Mouse (Mus musculus): ENCODE results near the gene Ifnl3.
"Not testable (repeated sequence)": the region's sequence is repeated elsewhere in the genome, so short reads cannot be mapped to it uniquely, and the experiment has no call there.

Gene Ifnl3

GRCm38 (mm10) chr7:28522536-28522935, at the start of gene Ifnl3:
Gene Ifnl3 (plus strand): TSS chr7:28522836.
- in situ Hi-C loops (cut with MboI; ENCODE audit: low pct_unique_long_range_greater_than_20kb in 1 of 2, low sequenced_read_pairs in 2 of 2, unreplicated experiment in 1 of 2), result not testable (repeated sequence)

GRCm38 (mm10) chr7:28476191-28476590, 46.4 kb upstream of the Ifnl3 start:
- in situ Hi-C loops (cut with MboI; ENCODE audit: low pct_unique_long_range_greater_than_20kb in 1 of 2, low sequenced_read_pairs in 2 of 2, unreplicated experiment in 1 of 2), result no loop called here

DNA sequence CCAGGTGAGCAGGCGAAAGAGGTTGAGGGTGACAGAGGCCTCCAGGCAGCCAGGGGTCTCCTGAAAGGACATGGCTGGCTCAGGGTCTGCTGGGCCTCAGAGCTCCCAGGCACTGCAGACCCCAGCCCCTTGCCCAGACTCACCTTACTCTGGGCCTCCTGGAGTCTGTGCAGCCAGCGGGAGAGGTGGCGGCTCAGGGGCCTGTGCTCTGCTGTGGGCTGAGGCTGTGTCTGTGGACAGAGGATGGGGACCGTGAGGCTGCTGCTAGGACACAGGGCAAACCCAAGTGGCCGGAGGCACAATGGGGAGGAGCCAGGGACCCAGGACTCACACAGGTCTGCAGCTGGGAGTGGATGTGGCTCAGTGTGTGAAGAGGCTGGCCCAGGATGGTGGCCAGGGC, 45.3 kb upstream of the Ifnl3 start:
- in situ Hi-C loops (cut with MboI; ENCODE audit: low pct_unique_long_range_greater_than_20kb in 1 of 2, low sequenced_read_pairs in 2 of 2, unreplicated experiment in 1 of 2), result no loop called here

DNA sequence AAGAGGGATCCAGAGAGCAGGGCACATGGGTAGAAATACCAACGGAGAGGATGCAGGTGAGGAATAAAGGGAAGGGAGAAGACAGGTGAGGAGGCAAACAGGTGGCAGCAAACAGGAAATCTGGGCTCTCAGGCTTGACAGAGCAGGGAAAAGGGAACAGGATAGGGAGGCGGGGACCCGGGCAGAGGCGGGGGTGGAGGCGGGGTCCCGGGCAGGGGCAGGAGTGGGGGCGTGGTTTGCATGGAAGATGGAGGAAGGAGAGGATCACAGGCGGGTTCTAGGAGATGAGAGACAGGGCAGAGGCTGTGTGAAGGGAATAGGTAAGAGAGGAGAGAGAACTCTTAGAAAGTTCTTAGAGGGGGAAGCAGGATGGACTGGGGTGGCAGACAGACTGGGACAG, 43.8 kb upstream of the Ifnl3 start:
- in situ Hi-C loops (cut with MboI; ENCODE audit: low pct_unique_long_range_greater_than_20kb in 1 of 2, low sequenced_read_pairs in 2 of 2, unreplicated experiment in 1 of 2), result no loop called here

DNA sequence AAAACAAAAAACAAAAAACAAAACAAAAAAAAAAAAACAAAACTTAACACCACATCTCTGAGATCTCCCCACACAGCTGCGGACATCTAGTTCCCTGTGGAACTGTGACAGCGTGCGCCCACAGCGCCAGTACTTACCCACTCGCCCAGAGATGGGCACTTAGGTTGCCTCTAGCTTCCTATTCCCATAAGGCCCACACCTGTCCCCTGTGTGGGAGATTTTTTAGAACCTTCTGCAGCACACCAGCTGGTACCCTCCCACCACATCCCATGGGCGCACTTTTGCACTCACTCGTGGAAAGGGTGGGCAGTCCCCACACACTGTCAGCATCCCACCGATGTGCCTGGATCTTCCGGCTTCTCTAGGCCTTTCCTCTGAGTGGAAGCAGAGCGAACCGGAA, 39.8 kb upstream of the Ifnl3 start:
- in situ Hi-C loops (cut with MboI; ENCODE audit: low pct_unique_long_range_greater_than_20kb in 1 of 2, low sequenced_read_pairs in 2 of 2, unreplicated experiment in 1 of 2), result no loop called here

DNA sequence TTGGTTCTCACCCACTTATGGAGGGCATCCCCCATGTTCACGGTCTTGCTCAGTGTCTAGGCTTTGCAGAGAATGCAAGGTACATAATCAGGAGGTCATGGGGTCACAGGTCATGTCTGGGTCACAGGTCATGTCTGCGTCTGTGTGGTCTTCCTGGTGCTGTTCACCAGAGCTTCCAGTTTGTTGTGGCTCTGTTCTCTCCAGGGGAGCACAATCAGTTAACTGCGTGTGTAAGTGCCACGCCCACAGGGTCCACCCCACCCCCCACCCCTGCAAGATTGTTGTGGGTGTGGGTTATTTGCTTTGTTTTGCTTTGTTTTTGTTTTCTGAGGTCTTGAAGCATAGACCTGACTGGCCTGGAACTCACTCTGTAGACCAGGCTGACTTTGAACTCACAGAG, 38.4 kb upstream of the Ifnl3 start:
- in situ Hi-C loops (cut with MboI; ENCODE audit: low pct_unique_long_range_greater_than_20kb in 1 of 2, low sequenced_read_pairs in 2 of 2, unreplicated experiment in 1 of 2), result no loop called here

GRCm38 (mm10) chr7:28488030-28488491, 34.6 kb upstream of the Ifnl3 start:
- in situ Hi-C loops (cut with MboI; ENCODE audit: low pct_unique_long_range_greater_than_20kb in 1 of 2, low sequenced_read_pairs in 2 of 2, unreplicated experiment in 1 of 2), result loop anchor here in 1 of 2 experiments (5.0 kb wide), 1 partner anchor 104 kb away; no protein-coding TSS in a partner anchor

GRCm38 (mm10) chr7:28490410-28490809, 32.2 kb upstream of the Ifnl3 start:
- in situ Hi-C loops (cut with MboI; ENCODE audit: low pct_unique_long_range_greater_than_20kb in 1 of 2, low sequenced_read_pairs in 2 of 2, unreplicated experiment in 1 of 2), result loop anchor here in 1 of 2 experiments (5.0 kb wide), 1 partner anchor 48 kb away; no protein-coding TSS in a partner anchor

DNA sequence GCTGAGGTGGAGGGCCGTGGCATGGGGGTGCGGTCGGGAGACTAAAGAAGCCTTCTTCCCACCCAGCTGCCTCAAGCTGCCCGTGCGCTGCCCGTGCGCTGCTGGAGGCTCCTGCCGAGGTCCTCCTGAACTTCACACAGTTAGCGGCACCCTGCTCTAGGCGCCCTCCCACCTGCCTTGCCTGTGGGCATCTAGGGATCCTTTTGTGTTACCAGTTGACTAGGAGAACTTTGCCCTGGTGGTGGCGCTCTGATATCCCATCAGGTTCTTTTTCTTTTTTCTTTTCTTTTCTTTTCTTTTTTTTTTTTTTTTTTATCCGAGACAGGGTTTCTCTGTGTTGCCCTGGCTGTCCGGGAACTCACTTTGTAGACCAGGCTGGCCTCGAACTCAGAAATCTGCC, 31.7 kb upstream of the Ifnl3 start:
- in situ Hi-C loops (cut with MboI; ENCODE audit: low pct_unique_long_range_greater_than_20kb in 1 of 2, low sequenced_read_pairs in 2 of 2, unreplicated experiment in 1 of 2), result loop anchor here in 1 of 2 experiments (5.0 kb wide), 1 partner anchor 49 kb away; no protein-coding TSS in a partner anchor

DNA sequence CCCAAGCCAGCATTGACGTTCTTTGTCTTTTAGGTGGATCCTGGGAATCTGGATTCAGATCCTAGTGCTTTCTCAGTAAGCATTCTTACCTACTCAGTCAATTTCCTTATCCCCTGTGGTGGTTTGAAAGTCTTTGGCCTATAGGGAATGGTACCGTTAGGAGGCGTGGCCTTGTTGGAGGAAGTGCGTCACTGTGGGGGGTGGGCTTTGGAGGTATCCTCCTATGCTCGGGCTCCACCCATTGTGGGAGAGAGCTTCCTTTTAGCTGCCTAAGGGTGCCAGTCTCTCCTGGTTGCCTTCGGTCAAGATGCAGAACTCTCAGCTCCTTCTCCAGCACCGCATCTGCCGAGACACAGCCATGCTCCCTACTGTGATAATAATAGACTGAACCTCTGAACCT, 30.3 kb upstream of the Ifnl3 start:
- in situ Hi-C loops (cut with MboI; ENCODE audit: low pct_unique_long_range_greater_than_20kb in 1 of 2, low sequenced_read_pairs in 2 of 2, unreplicated experiment in 1 of 2), result loop anchor here in 1 of 2 experiments (5.0 kb wide), 1 partner anchor 50 kb away; no protein-coding TSS in a partner anchor

DNA sequence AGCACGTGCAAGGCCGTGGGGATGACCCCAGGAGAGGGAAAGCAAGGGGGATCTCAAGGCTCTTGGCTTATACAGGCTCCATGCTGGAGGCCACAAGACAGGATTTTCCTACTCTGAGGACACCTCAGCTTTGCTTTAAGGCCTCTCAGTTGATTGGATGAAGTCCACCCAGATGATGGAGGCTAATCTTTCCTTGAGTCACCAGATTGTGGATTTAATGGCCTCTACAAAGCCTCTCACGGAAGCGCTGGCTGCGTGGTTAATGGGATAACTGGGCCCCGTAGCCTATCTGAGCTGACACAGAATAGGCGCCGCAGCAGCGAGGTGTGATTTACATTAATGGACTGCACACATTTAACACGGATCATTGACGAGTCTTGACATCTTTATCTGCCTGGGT, 27.2 kb upstream of the Ifnl3 start:
- in situ Hi-C loops (cut with MboI; ENCODE audit: low pct_unique_long_range_greater_than_20kb in 1 of 2, low sequenced_read_pairs in 2 of 2, unreplicated experiment in 1 of 2), result no loop called here

DNA sequence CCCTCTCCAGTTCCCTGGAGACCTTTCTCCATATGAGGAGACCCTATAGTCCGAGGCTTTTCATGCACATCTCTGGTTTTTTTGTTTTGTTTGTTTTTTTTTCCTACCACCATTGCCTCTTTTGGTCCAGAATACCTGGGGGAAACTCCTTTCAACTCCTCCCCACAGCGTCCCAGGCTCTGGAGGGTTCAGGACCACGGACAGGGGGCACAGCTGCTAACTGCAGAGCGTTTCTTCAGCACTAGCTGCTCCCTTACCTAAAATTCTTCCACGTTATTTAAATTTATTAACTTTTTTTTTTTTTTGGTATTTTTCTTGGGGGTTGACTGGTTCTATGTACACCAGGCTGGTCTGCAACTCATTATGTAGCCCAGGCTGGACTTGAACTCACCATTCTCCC, 17.1 kb upstream of the Ifnl3 start:
- in situ Hi-C loops (cut with MboI; ENCODE audit: low pct_unique_long_range_greater_than_20kb in 1 of 2, low sequenced_read_pairs in 2 of 2, unreplicated experiment in 1 of 2), result no loop called here

GRCm38 (mm10) chr7:28509121-28509520, 13.5 kb upstream of the Ifnl3 start:
- in situ Hi-C loops (cut with MboI; ENCODE audit: low pct_unique_long_range_greater_than_20kb in 1 of 2, low sequenced_read_pairs in 2 of 2, unreplicated experiment in 1 of 2), result not testable (repeated sequence)

DNA sequence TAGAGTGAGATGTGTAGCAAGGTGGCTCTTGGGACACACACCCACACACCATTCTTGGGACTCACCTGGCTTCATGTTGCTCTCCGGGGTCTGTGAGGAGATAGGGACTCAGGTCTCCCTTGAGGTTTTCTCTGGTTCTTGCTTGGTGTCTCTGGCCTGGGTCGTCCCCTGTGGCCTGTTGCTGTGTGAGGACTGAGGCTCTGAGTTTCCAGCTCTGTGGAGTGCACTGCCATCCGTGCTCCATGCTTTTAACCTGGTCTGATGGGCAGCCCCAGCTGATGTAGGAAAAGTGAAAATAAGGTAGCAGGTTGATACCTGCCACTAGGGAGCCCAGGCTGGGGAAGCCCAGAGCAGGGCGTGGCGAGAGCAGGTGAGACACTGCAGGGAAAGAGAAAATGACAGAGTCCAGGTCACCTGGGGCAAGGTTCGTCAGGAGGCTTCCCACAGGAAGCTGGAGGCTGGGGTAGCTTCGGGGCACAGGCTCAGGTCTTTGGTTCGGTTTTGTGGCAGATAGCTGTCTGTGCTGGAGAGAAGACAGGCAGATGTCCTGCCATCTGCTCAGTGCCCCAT, 12.1 kb upstream of the Ifnl3 start, which contains the start of gene Ifnl2:
Gene Ifnl2 (minus strand): TSS at position 51 of the 570 bp plus-strand sequence.
- in situ Hi-C loops (cut with MboI; ENCODE audit: low pct_unique_long_range_greater_than_20kb in 1 of 2, low sequenced_read_pairs in 2 of 2, unreplicated experiment in 1 of 2), result not testable (repeated sequence)

GRCm38 (mm10) chr7:28511441-28511840, 11.2 kb upstream of the Ifnl3 start:
- in situ Hi-C loops (cut with MboI; ENCODE audit: low pct_unique_long_range_greater_than_20kb in 1 of 2, low sequenced_read_pairs in 2 of 2, unreplicated experiment in 1 of 2), result no loop called here

GRCm38 (mm10) chr7:28527922-28528719, 5.5 kb downstream of the Ifnl3 start:
- in situ Hi-C loops (cut with MboI; ENCODE audit: low pct_unique_long_range_greater_than_20kb in 1 of 2, low sequenced_read_pairs in 2 of 2, unreplicated experiment in 1 of 2), result no loop called here

DNA sequence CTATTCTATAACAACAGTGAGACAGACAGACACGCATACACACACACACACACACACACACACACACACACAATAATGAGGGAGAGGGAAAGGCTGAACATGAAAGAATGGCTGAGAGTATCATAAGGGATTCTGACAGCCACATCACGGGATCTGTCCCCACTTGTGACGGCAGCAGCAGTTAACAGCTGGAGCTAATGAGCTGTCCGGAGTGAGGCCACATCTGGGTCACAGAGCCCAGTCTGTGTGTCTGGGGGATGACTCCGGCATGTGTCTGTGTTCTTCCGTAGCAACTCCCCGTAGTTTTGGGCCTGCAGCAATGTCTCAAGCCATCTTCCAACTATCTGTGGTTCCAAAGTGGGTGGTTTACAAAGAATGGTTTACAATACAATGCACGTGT, 9.4 kb downstream of the Ifnl3 start:
- in situ Hi-C loops (cut with MboI; ENCODE audit: low pct_unique_long_range_greater_than_20kb in 1 of 2, low sequenced_read_pairs in 2 of 2, unreplicated experiment in 1 of 2), result loop anchor here in 1 of 2 experiments (5.0 kb wide), 1 partner anchor 80 kb away; the partner anchor contains the start of gene Lrfn1

GRCm38 (mm10) chr7:28538886-28539285, 16.2 kb downstream of the Ifnl3 start:
- in situ Hi-C loops (cut with MboI; ENCODE audit: low pct_unique_long_range_greater_than_20kb in 1 of 2, low sequenced_read_pairs in 2 of 2, unreplicated experiment in 1 of 2), result not testable (repeated sequence)

- in situ Hi-C loops (cut with MboI; ENCODE audit: low pct_unique_long_range_greater_than_20kb in 1 of 2, low sequenced_read_pairs in 2 of 2, unreplicated experiment in 1 of 2), result no loop called here
These were observed 17.9 kb downstream of the Ifnl3 start, which contains the start of gene Sycn for GRCm38 (mm10) chr7:28540526-28540925. Gene Sycn (plus strand): TSS chr7:28540885.
